Mouse (Mus musculus) testis, adult 2 months (tissue): ENCODE data around the gene Tnfrsf1b. TPM values are rescaled to one million over a fixed set of nuclear protein-coding genes. Genes with fewer than 3 reads are reported as not detected.

Experiments used
- H3K27ac ChIP-seq: fragments of 200-500 bp; 2 replicates; pipeline ENCODE4 v1.5.1; 2012; ENCODE audit warnings: low read depth, low read length; ENCODE audit not compliant: control insufficient read depth, insufficient read depth
- H3K27me3 ChIP-seq: fragments of 200-500 bp; 2 replicates; pipeline ENCODE4 v1.6.1; 2012; ENCODE audit warnings: mild to moderate bottlenecking, low read length, moderate library complexity; ENCODE audit not compliant: control insufficient read depth, insufficient read depth
- H3K36me3 ChIP-seq: fragments of 200-500 bp; 2 replicates; pipeline ENCODE4 v1.6.1; 2012; ENCODE audit warnings: mild to moderate bottlenecking, low read length; ENCODE audit not compliant: control insufficient read depth, insufficient read depth
- H3K4me1 ChIP-seq: fragments of 200-500 bp; 2 replicates; pipeline ENCODE4 v1.6.1; 2012; ENCODE audit warnings: low read length; ENCODE audit not compliant: control insufficient read depth, insufficient read depth
- H3K4me3 ChIP-seq: fragments of 200-500 bp; 2 replicates; pipeline ENCODE4 v1.5.1; 2012; ENCODE audit warnings: low read depth, mild to moderate bottlenecking, low read length, moderate library complexity, mixed read lengths; ENCODE audit not compliant: control insufficient read depth
- CTCF ChIP-seq: fragments of 200-500 bp; IDR thresholded peaks from 2 replicates; pipeline ENCODE4 v1.5.1; 2012; ENCODE audit warnings: low read depth, mild to moderate bottlenecking, inconsistent platforms, low read length, moderate library complexity; ENCODE audit not compliant: control insufficient read depth, insufficient read depth, insufficient replicate concordance
- POLR2A ChIP-seq: fragments of 200-500 bp; IDR thresholded peaks from 2 replicates; pipeline ENCODE4 v1.6.1; 2012; ENCODE audit warnings: low read depth, mild to moderate bottlenecking, inconsistent platforms, low read length, moderate library complexity; ENCODE audit not compliant: control insufficient read depth
- polyA plus RNA-seq: library from polyadenylated mRNA; depleted of rRNA; stranded (reverse); fragments of >200 nt; gene quantifications from 2 replicates; pipeline ENCODE4 v1.2.3, GENCODE M21; 2012

The Tnfrsf1b gene
- polyA plus RNA-seq, 1 experiment = 0.96 TPM

DNA sequence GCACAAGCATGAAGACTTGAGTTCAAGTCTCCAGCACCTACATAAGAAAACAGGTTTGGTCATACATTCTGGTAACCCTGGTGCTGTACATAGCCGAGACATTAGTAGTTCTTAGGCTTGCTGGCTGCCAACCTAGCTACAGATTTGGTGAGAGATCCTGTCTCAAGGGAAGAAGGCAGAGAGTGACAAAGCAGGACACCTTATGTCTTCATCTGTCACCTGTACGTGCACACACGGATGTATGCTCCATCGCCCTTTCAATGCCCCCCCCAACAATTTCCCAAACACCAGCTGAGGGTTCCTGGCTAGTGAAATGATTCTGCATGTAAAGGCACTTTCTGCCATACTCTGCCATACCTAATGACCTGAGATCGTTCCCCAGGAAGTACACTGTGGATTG is 9.5 kb upstream of the Tnfrsf1b start:
- Histone ChIP-seq H3K4me3 (no peak overlapping the region), H3K27ac (no peak overlapping the region), H3K27me3 (no peaks in the 10 kb centered on the region), H3K4me1 (no peaks in the 10 kb centered on the region; the same call in 1 of the 2 replicates), H3K36me3 (no peaks in the 10 kb centered on the region)
- no peak for TF ChIP-seq POLR2A
- no peak for TF ChIP-seq CTCF

DNA sequence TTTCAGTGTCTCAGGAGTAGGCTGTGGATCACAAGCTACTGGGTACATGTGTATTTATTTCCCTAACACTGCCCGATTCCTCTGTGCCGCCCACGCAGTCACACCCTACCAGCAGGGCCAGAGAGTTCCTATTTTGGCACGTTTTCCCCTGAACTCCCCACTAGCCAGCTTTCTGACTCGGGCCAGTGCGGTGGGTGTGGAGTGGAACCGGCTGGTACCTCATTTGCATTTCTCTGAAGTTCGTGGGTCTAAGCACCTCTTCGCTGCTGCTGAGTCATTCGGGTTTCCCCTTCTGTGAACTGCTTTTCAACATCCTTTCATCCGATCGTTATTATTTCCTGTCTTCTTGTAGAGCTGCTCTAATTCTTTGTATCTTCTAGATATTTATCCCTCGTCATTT is 7.7 kb upstream of the Tnfrsf1b start:
- no peak overlapping the region for H3K27ac ChIP-seq

DNA sequence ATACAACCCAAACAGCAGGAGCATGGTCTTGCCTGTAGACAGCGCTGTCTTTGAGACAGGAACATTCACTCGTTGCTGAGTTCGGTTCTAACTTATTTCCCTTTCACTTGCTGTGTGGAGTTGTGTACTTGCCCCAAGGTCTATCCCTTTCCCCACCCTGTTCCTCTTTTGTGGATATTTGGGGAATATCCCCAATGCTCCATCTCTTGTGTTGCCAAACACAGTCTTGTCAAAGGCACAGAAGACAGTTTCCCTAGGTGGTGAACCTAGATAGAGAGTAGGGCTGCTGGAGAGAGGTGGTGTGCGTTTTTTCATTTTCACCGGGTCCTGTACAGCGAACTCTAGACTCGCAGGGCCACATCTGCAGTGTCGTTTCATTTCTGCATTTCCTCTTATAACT is 5.9 kb upstream of the Tnfrsf1b start:
- no peak overlapping the region for H3K27ac ChIP-seq

More for the DNA sequence above, 7.7 kb upstream of the Tnfrsf1b start:
- no peak for TF ChIP-seq CTCF
- TF ChIP-seq POLR2A = no peak
- Histone ChIP-seq H3K4me3 (no peak overlapping the region), H3K4me1 (no peaks in the 10 kb centered on the region; the same call in 1 of the 2 replicates), H3K27me3 (no peaks in the 10 kb centered on the region), H3K36me3 (no peaks in the 10 kb centered on the region)

DNA sequence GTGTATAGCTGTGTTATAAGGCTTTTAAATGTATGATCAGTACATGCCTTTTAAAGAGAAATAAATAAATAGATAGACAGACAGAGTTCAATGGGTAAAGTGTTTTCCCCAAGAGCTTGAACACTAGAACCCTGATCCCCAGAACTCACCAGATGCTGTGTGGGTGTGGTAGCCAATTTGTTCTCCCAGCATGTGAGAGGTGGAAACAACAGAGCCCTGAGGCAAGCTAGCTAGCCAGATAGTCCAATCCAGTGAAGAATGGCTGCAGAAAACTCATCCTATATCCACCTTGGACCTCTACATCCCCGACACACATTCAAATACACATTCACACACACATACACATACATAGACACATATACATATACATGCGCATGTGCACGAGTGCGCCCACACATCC is 4.9 kb upstream of the Tnfrsf1b start:
- Histone ChIP-seq H3K27ac (no peak overlapping the region), H3K36me3 (no peaks in the 10 kb centered on the region), H3K27me3 (no peaks in the 10 kb centered on the region), H3K4me1 (peaks cover under 1% of the 10 kb centered on the region; the same call in 1 of the 2 replicates), H3K4me3 (no peak overlapping the region)
- TF ChIP-seq POLR2A (no peak), CTCF (no peak)

More for the DNA sequence above, 5.9 kb upstream of the Tnfrsf1b start:
- Histone ChIP-seq H3K4me3 (no peak overlapping the region), H3K27me3 (no peaks in the 10 kb centered on the region), H3K4me1 (no peaks in the 10 kb centered on the region; the same call in 1 of the 2 replicates), H3K36me3 (no peaks in the 10 kb centered on the region)
- TF ChIP-seq POLR2A (no peak), CTCF (no peak)

DNA sequence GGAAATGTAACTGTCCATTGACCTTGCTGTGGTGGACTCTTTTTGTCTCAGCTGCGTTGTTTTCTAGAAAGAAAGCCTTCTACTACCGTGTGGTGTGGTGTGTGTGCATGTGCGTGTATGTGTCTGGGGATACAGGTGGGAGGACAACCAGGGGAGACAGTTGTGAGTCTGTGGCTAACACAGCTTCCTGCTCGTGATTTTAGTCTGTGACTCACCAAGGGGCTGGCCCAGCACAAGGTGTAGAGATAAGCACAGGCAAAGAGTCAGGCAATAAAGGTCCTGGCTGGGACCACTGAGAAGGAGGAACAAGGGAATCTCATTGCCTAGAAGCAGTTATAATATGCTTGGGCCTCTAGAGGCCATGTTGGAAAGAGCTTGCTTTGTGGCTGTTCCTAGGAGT is 3.3 kb upstream of the Tnfrsf1b start:
- Histone ChIP-seq H3K27me3 (no peaks in the 10 kb centered on the region), H3K36me3 (no peaks in the 10 kb centered on the region), H3K4me1 (peaks cover 6% of the 10 kb centered on the region), H3K4me3 (no peak overlapping the region), H3K27ac (no peak overlapping the region)
- no peak for TF ChIP-seq CTCF
- TF ChIP-seq POLR2A = no peak

DNA sequence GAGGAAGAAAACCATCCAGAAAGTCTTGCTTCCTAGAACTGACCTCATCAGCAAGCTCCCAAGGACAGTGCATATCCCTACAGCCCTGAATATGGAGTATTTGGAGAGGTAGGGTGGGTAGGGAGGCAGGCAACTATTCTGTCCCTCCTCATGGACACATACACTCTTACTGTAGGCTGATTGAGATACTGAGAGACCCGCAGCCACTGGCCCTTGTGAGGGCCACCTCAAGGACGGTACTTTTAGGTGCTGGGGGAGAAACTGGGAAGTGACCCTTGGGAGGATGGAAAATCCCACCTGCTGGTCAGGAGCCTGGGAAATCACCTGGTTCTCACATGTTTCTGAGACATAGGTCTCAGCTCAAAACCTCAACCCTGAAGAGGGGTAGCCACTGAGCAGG is 886 bp upstream of the Tnfrsf1b start:
- Histone ChIP-seq H3K27ac (no peak overlapping the region), H3K4me1 (peaks cover 6% of the 10 kb centered on the region), H3K27me3 (no peaks in the 10 kb centered on the region), H3K36me3 (no peaks in the 10 kb centered on the region), H3K4me3 (no peak overlapping the region)
- TF ChIP-seq POLR2A (no peak), CTCF (no peak)

DNA sequence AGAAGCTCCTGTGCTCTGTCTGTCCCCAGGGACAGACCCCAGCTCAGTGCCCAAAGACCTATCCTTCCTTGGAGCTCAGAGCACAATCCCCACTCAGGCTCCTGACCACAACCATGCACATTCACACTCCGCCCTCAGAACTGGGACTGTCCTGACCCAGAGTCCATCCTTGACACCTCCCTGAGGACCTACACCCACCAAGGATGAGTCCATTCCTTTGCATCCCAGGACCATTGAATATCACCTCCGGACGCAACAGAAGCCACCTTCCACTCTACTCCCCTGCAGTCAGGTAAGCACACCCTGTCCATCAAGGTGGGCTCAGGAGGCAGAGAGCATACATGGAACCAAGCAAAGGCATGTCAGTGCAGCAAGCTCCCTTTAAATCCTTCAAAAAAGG is 1.1 kb downstream of the Tnfrsf1b start:
- Histone ChIP-seq H3K4me3 (no peak overlapping the region), H3K36me3 (no peaks in the 10 kb centered on the region), H3K4me1 (peaks cover 6% of the 10 kb centered on the region), H3K27me3 (no peaks in the 10 kb centered on the region), H3K27ac (no peak overlapping the region)
- no peak for TF ChIP-seq POLR2A
- no peak for TF ChIP-seq CTCF

DNA sequence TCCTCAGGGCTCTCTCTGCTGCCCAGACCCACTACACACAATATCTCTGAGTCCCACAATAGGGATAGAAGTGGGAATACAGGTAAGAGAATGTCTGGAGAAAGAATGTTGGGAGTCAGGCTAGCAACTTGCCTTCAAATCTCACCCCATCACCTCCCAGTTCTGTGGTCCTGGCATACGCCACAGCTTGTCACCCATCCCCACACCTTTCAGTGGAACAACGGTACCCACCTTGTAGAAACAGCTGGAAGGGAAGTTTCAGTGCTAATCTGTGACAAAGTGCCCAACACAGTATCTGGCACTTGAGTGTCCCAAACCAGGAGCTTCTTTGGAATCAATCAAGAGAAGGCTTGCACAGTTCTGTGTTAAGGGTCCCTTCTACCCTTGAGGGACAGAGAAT is 2.0 kb downstream of the Tnfrsf1b start:
- Histone ChIP-seq H3K27me3 (no peaks in the 10 kb centered on the region), H3K4me1 (peaks cover 8% of the 10 kb centered on the region), H3K4me3 (no peak overlapping the region), H3K36me3 (no peaks in the 10 kb centered on the region), H3K27ac (no peak overlapping the region)
- no peak for TF ChIP-seq CTCF
- TF ChIP-seq POLR2A = no peak
